Mouse (Mus musculus) embryo, embryonic 10 days (tissue): Measurements from ENCODE around the gene Dhcr7.

Source experiments
- DNase-seq: peaks from one replicate; pipeline ENCODE4 v3.0.0-alpha.2; 2015; ENCODE audit warnings: low spot score

Dhcr7 gene

GRCm38 (mm10) chr7:143833581-143834190, 10.7 kb downstream of the Dhcr7 start:
- DNase-seq: no peak

- DNase-seq: no peak
Observed at GRCm38 (mm10) chr7:143834316-143834715, 11.4 kb downstream of the Dhcr7 start.

GRCm38 (mm10) chr7:143834972-143835371, 12.0 kb downstream of the Dhcr7 start:
- DNase-seq: no peak

- no peak for DNase-seq
Observed at GRCm38 (mm10) chr7:143837705-143838358, 14.9 kb downstream of the Dhcr7 start.

GRCm38 (mm10) chr7:143840121-143840520, 17.2 kb downstream of the Dhcr7 start:
- DNase-seq: no peak

GRCm38 (mm10) chr7:143841301-143841700, 18.4 kb downstream of the Dhcr7 start:
- no peak for DNase-seq

- no peak for DNase-seq
Observed at GRCm38 (mm10) chr7:143848127-143848767, 25.3 kb downstream of the Dhcr7 start.

GRCm38 (mm10) chr7:143848768-143849482, 26.0 kb downstream of the Dhcr7 start:
- DNase-seq: no peak

GRCm38 (mm10) chr7:143866538-143866937, 43.6 kb downstream of the Dhcr7 start, which contains the start of gene Gm498:
Gm498 (plus strand) TSS chr7:143866838.
- no peak for DNase-seq

GRCm38 (mm10) chr7:143868874-143869273, 45.9 kb downstream of the Dhcr7 start:
- no peak for DNase-seq

- no peak for DNase-seq
Observed at GRCm38 (mm10) chr7:143883717-143884116, 60.8 kb downstream of the Dhcr7 start.

GRCm38 (mm10) chr7:143891146-143891545, 68.2 kb downstream of the Dhcr7 start:
- no peak for DNase-seq

GRCm38 (mm10) chr7:143892361-143892760, 69.4 kb downstream of the Dhcr7 start:
- no peak for DNase-seq
